Mouse (Mus musculus): Measurements from ENCODE around the gene Notch3.

DNA sequence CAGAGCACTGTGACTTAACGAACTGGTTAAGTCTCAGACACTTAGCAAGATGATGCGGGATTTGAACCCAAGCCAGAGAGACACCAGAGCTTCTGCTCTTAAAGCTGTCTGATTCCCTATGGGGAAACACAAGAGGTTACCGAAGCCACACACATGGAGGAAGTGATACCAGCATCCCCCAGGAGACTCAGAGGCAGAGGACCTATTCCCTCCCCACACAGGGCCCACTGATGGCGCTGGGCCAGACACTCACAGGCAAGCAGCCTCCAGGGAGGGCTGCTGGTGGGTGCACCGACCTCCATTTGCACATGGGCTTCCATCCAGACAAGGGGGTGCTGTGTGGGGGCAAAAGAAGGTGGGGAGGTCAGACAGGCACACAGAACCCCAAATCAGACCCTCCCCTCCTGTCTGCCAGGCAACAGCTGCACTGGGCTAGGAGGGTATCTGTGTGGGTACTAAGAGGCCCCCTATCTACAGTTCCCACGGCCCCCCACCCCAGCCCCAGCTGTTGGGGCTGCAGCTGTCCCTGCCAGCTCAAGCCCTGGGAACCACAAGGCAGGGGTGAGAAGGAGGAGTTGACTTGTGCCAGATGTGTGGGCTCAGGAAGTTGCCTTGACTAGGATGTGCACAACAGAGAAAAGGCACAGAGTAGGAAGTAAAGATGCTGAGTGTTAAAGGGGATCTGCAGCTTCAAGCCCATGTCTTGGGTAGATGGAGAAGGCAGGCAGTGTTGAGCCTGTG is 2.6 kb downstream of the Notch3 start:
- TF ChIP-seq POLR2A (IDR thresholded peaks at IDR 0.05; ENCODE audit: borderline replicate concordance, extremely low read depth, insufficient read depth, insufficient read length, poor library complexity, severe bottlenecking): no peak
- TF ChIP-seq CTCF (IDR thresholded peaks at IDR 0.05; ENCODE audit: borderline replicate concordance, extremely low read depth, insufficient read depth, insufficient read length): no peak
